Mouse (Mus musculus) c-Kit-positive CD71-positive TER-119-negative erythroid progenitor cells, embryonic 14.5 days (primary cell): ENCODE results near the gene Ralgps1.

ENCODE experiments used
- DNase-seq: peaks from one replicate; pipeline ENCODE4 v3.0.0-alpha.2; 2013; ENCODE audit warnings: low read depth

Gene Ralgps1

DNA sequence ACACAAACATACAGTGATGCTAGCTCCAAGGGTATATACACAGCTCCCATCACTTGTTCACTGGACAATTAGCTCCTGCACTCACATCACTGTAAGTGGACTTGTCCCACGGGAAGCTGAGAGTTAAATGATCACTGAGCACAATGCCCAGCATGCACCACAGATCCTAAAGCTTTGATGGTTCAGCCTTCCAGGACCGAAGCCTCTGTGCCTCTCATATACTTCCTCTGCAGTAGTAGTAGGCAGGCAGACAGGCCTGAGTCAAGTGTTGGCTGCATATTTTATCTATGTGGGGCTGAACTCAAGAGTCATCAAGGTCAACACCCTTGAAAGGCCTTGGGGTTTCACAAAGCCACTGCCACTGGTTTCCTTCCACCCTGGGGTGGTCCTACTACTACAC is 49.6 kb downstream of the Ralgps1 start:
- no peak for DNase-seq

DNA sequence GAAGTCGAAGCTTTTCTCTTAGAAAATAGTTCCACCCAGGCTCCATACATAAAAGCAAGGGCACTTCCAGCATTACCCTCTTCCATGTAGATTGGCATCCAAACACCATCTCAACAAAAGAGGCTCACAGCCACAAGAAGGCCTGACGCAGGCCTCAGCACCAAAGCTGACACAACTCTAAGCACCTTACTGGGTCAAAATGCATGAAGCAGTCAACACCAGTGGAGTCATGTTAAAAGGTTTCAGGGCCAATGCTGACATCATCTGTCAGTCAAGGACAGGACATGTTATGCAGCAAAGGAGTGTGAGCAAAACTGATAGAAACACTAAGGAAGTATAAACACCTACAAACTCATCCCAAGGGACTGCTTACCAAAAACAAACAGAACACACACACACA is 50.3 kb downstream of the Ralgps1 start:
- DNase-seq = no peak

DNA sequence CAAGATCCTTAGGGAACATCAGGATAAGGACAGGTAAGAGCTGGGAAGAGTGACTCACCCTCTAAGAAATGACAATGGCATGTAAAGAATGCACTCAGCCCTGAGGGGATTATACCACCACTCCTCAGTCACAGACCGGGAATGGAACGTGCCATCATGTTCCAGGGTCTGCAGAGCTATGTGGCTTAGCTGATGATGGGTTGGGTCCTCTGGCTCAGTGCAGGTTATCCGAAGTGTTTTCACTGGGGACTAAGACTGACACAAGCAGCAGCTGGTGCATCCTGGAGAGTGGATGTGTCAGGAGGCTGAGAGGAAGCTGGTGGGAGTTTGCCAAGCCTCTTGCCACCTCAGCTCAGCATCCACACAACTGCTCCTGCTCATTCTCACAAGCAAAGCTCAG is 50.7 kb downstream of the Ralgps1 start:
- no peak for DNase-seq

DNA sequence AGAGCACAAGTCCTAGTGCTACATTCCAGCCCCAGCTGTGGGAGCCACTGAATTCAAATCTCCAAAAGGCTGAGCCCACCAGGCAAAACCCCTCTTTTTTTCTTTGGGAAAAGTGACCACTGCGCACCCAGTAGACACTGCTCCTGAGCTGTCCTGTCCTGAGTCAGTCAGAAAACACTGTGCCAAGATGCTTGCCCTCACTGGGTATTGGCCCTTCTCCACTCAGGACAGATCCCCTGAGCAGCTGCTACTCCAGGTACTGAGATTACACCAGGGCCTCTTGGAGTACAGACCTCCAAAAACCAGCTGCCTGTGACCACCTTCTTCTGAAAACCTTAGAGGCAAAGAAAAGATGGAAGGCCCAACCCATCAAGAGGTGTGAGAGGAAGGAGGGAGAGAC is 51.4 kb downstream of the Ralgps1 start:
- DNase-seq = no peak

DNA sequence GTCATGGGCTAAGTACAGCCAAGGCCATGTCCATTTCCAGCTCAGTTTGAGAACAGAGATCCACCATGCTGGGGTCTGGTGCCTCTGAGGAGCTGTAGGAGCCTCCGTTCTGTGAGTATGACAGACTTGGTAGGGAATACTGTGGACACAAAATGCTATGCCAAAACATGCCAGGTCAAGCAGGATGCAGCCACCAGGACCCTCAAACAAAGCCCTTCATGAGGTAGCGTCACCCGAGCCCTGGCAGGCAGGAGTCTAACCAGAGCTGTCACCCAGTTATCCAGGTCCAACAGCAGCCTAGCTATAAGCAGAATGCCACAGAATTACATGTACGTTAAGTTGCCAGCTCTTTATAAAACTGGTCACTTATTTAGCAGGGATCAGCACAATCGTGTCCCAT is 51.8 kb downstream of the Ralgps1 start:
- no peak for DNase-seq

DNA sequence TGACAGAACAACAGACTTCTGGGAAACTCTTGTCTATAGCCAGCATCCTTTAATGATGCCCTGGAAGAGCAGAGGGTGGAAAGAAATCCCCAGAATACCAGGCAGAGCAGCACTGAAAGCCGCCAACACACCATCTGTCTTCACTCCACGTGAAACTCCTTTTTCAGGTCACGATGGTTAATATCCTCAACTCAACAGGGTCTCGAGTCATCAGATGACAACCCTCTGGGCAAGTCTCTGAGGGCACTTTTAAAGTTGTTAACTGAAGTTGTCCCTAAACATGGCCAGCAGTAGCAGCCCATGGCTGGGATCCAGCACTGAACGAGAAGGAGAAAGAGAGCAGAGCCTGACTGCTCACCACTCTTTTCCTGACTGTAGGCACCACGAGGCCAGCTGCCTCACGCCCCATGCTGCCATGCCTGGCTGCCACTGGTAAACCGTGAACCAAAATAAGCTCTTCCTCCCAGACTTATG is 52.8 kb downstream of the Ralgps1 start:
- DNase-seq = no peak

DNA sequence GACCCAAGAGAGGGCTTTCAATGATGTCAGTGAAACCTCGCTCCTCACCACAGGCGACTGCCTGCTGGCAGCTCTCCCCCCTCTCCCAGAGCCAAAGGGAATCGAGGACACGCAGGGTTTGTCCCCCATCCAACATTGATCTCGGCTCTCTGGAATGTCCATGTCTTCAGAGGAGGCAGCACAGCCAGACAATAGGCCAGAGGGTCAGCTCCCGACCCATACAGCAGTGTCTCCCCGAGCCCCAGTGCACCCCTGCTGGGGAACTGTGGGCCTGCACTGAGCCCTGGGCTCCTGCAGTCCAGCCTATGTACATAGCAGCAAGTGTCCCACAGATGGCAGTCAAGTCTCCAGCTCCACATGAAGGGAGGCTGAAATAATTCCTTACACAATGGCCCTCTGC is 54.8 kb downstream of the Ralgps1 start:
- no peak for DNase-seq

DNA sequence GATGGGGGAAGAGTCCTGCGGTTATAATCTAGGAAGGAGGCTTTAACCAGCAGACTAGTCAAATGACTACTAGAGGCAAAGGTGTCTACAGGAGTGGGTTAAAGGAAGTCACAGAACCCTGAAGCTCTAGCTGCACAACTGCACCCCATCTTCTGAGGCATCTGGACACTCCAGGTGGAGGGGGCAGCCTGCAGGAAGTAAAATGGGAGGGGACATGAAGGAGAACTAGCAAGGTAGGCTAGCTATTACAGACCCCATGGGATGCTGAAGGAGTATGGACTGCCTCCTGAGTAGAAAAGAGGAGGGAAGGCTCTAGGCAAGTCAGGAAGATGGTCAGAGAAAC is 55.3 kb downstream of the Ralgps1 start:
- no peak for DNase-seq

DNA sequence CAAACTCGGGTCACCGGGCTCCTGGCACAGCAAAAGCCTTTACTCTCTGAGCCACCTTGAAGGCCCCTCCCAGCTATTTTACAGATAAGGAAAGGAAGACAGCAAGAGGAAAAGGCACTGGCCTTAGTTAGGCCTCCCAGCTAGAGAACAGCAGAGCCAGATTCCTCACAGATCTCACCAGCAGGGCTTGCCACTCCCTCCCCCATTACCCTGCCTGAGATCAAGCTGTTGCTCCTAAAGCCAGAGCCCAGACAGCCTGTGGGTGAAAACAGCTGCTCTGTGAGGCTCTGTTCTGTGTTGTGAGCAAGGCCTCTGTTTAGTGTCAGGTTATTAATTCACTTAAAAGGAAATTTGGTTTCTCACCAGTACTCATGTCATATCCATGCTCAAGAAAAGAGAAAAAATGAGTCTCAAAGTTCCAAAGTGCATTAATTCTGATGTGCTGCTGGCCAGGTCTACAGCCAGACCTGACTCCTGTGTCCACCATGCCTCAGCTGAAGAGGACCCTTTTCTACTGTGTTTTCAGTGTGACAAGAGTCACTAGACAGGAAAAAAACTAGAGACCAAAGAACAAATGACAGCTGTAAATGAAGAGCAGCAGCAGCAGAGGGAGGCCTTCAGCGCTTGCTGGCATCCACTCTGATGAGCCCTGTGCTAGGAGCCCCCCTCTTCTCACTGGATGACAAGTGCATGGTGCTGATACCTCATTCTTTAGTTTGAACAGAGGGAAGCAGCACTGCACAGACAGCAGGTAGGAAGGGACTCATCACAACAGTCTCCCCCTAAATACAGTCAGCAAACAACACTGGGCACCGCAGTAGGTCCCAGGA is 55.8 kb downstream of the Ralgps1 start:
- no peak for DNase-seq

DNA sequence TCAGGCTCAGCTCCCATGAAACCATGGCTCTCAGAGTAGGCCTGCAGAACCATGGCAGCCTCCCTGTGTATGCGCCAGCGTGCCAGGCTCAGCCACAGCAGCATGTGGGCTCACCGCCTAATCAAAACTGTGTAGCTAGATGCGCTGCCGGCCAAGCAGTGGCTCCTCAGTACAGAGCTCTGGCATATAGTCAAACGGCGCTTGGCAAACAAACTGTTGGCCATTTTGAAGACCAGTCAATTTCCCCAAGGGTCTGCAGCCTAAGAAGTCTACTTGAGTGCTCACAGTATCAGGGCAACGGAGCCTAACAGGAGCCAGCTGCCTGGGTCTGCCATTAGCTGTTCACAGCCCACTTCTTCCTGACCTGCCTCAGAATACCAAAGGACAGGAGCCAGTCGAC is 61.9 kb downstream of the Ralgps1 start:
- no peak for DNase-seq

DNA sequence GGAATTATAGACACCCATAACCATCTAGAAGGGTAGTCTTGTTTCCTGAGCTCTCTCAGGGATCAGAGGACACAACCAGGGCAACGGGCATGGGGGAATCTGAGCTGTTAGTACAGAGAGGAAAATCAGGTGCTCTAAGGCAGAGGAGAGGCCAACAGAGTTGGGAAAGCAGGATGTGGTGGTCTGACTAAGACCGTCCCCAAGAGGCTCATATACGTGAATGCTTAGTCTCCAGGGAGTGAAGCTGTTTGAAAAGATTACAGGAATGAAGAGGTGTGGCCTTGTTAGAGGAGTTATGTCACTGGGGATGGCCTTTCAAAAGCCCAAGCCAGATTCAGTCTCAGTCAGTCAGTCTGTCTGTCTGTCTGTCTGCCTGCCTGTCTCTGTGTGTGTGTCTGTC is 64.7 kb downstream of the Ralgps1 start:
- DNase-seq = no peak

DNA sequence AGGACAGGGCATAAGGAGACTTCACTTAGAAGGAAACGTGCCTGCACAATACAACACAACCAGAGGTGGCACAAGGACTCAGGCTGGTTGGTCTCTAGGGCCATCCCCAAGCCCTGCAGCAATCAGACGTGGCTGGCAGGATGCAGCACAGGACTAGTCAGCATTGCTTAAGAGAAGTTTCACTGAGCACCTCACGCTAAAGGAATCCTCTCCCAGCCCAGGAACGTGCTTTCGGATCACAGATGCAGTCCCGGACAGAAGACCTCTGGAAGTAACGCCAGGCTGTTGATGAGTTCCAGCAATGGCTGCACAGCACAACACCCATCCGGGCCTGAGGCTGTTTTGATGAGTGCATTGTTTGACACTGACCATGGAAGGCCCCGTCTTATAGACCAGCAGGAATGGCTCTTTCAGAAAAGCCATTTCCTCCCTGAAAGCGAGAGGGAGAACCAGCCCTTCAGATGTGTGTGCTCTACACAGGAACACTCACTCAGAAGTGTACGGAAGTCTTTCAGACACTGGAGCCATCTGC is 67.8 kb downstream of the Ralgps1 start:
- DNase-seq = no peak

DNA sequence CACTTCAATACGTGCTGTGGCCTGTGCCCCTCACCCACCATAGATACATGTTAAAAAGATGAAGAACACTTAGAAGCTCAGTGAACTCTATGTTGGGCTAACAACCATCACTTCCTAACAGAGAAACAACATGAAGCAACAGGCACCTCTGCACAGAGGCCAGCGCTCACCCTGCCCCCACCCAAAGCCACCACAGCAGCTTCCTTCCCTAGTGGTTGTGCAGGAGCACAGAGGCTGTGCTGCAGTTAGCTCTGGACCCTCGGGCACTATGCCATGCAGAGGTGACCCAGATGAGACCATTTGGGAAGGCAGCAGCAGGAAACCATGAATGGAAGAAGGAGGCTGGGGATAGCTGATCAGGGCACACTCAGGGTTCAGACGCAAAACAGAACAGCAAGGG is 68.5 kb downstream of the Ralgps1 start:
- no peak for DNase-seq

DNA sequence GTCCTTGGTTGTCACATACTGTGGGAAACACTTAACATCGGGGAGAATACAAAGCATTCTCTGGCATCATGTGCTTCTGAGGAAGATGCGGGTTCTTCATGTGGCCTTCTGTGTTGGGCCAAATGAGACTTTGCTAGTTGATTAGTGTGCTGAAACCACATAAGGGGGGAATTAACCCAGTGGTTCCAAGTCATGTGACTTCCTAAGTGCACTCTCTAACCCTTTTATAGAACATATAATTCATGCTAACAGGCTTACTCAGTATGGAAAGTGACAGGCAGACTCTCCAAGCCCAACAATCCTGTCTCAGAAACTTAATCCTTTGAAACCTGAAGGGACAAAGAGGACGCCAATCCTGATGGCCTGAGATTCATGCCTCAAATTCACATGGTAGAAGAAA is 68.9 kb downstream of the Ralgps1 start:
- no peak for DNase-seq

DNA sequence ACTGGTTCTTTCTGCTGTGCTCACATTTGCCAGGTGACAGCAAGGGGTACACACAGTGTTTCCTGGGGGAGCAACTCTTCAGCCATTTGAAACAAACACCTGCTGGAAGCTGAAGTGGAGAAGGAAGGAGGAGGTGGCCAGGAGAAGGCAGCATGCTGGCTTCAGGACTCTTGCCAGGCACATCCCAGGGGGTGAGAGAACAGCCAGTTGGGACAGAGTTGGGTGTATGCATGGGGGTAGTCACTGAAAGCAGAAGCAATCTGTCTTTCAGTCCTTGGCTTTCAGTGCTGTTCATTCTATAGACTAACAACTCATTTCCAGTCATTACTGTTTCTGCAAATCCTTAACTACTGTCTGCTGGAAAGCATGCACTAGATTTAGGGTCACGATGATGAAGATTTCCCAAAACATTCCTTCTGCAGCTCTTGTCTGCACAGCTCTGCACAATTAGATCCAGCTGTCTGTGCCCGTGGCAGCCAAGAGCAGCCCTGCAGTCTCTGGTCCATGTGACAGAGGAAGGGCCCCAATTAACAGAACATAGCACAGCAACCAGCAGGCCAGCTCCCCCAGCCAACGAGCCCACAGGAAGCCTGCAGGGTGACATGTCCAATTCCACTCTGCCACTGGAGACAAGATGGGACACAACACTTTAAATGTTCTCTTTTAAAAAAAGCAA is 70.8 kb downstream of the Ralgps1 start:
- DNase-seq = no peak

DNA sequence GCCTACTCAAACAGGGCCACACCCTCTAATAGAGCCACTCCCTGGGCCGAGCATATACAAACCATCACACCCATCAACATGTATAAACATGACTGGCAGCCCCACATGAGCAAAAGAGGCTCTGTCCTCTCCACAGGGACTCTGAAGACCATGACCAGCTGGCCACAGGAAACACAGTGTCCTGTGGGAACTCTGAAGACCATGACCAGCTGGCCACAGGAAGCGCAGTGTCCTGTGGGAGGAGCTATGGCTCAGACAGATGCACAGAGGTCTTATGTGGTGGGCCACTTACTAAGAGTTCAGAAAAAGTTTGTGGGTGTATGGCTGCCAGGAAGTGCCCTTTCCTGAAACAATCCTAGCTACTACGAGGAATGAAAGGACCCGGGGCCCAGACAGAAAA is 72.4 kb downstream of the Ralgps1 start:
- DNase-seq = no peak

DNA sequence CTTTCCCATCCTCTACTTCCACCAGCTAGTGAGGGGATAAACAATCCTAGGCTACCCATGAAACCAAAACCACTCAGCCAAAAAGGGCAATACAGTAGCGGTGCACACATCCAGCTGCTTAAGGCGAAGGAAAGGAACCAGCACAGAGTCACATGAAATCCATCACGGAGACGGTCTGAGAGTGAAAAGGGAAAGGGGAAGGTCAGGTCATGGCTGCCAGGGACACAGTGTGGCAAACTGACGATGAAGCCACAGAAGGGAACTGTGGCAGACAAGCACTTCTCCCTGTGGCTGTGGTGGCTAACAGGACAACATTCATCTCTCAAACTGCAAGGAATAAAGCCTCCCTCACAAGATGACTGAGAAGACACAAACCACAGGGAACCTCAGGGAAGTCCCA is 76.2 kb downstream of the Ralgps1 start:
- DNase-seq = no peak

DNA sequence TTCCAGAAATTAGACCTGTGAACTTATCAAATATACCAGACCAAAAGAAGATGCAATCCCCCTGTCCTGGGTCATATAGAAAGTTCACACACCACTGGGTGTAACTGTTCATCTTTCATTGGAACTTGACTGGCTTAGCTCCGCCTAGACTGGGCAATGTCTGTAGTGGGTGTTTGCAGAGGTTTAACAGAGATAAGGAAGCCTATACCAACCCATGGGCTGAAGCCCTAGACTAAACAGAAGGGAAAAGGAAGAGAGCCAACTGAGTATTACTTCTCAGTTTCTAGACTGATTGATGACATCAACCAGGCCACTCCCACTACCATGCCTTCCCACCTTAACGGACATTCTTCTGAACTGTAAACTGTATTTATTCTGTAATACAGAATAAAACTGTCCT is 79.2 kb downstream of the Ralgps1 start:
- DNase-seq = no peak

DNA sequence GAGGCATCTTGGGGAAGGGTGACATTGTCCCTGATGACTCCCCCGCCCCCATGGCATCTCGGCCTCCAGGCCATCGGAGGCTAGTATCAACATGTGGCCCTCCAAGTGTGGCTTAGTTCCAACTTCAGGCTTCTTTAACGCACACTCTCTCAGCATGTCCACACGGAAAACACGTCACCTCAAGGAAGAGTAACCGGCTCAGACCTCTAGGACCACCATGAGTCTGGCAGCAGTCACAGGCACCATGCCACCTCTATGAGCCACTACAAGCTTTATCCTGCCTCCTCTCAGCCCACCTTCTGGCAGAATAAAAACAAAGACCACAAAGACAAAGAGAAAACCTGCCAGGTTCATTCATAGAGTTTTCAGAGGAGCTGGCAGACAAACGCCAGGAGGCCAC is 80.8 kb downstream of the Ralgps1 start:
- DNase-seq = no peak

DNA sequence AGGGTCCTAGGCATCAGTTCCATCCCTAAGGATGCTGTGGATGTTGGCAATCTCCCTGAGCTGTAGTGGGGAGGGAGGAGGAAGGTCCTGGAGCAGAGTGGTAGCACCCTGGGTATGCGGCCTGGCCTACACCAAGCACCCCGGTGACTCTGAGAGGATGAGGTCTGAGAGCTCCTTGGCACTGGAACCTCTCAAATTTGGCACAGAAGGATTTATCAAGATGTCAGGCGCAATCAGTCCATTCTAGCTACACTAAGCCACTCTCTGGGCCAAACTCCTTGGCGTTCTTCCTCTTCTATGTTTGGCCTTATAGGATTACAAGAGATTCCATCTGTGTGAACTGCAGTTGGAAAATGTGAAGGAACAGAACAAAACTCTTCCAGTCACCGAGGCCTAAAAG is 82.4 kb downstream of the Ralgps1 start:
- DNase-seq = no peak

DNA sequence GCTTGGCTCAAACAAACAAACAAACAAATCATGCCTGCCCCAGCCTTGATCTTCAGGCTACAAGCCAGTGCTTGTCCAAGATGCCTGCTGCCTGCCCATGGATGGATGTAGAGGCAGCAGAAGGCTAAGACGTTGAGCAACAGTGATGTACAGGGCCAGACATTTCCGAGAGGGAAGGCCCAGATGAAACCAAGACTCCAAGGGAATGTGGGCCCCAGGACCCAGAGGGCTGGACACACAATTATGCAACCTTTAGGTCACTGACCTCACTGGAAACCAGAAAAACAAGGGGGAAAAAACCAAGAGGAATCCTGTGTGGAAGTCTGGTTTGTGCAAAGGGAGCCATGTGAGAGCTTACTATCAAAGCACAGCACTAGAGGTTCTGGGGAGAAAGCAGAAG is 87.6 kb downstream of the Ralgps1 start:
- no peak for DNase-seq

DNA sequence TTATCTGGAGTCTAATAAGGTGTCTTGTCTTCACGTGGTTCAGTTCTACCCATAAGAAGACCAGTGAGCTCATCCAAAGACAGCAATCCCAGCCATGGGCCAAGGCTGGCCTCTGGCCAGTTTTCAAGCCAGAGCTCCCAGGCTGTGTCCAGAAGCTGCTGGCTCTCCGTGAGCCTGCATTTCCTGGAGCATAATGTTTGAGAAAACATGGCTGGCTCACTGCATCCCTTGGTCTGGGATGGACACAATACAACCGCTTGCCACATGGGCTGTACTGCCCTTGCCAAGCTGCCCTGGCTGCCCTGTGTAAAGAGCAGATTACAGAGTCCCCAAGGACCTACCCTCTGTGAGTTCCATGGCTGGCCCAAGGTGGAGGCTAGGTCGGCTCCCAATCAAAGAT is 88.4 kb downstream of the Ralgps1 start:
- DNase-seq = no peak

DNA sequence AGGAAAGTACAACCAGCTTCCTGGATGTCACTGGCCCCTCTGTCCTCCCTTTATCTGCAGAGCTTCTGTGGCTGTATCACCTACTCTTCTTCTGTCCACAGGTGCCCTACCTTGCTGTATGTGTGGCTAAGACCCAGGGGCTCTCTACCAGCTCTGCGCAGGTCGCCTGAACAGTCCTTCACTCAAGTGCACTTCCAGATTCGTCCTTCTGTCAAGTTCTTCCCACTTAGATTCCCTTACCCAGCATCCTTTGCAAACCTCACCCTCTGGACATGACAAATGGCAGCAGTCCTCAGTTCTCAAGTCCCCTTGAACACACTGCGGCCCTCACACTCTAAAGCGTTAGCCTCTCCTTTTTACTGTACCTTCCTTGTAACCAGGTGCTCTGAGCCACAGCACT is 89.5 kb downstream of the Ralgps1 start:
- no peak for DNase-seq

DNA sequence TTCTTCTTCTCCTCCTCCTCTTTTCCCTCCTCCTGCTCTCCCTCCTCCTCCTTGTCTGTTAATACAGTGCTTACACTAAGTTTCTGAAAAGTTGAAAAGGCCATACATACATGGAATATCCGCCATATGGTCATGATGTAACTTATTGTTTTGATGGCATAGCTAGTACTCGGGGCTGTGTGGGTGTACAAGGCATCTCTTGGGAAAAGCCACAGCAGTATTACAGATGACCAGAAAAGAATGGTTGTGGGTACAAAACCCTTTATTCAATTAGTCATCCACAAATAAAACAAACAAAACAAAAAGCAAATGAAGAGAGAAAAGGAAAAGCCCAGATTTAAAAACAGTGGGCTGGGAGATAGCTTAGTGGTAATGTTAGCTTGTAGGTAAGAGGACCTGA is 90.8 kb downstream of the Ralgps1 start:
- DNase-seq = no peak
